Mouse (Mus musculus) right cerebral cortex, postnatal 4 days (tissue): Measurements from ENCODE around the gene Plekhg6.

ENCODE experiments used
- DNase-seq: peaks from one replicate; pipeline ENCODE4 v3.0.0-alpha.2; 2022

Plekhg6 gene

GRCm38 (mm10) chr6:125380372-125381360 is at the start of gene Plekhg6:
TSS of gene Plekhg6 (minus strand) at chr6:125380793.
- no peak for DNase-seq

GRCm38 (mm10) chr6:125429741-125430140 is 49.1 kb upstream of the Plekhg6 start:
- no peak for DNase-seq

- peak; percentile 77 for DNase-seq
Measured at GRCm38 (mm10) chr6:125426383-125427360, 46.1 kb upstream of the Plekhg6 start.

- no peak for DNase-seq
Measured at GRCm38 (mm10) chr6:125425205-125426090, 44.9 kb upstream of the Plekhg6 start.

GRCm38 (mm10) chr6:125424156-125424555 is 43.6 kb upstream of the Plekhg6 start:
- no peak for DNase-seq

- DNase-seq: no peak
Measured at GRCm38 (mm10) chr6:125423507-125423906, 42.9 kb upstream of the Plekhg6 start.

- no peak for DNase-seq
Measured at GRCm38 (mm10) chr6:125423099-125423498, 42.5 kb upstream of the Plekhg6 start.

GRCm38 (mm10) chr6:125422051-125422822 is 41.6 kb upstream of the Plekhg6 start:
- peak; percentile 19 for DNase-seq

GRCm38 (mm10) chr6:125420458-125421063 is 40.0 kb upstream of the Plekhg6 start:
- no peak for DNase-seq

GRCm38 (mm10) chr6:125418744-125419143 is 38.2 kb upstream of the Plekhg6 start:
- DNase-seq: peak; percentile 86

GRCm38 (mm10) chr6:125413326-125413725 is 32.7 kb upstream of the Plekhg6 start:
- no peak for DNase-seq

GRCm38 (mm10) chr6:125411661-125412060 is 31.1 kb upstream of the Plekhg6 start:
- DNase-seq: no peak

GRCm38 (mm10) chr6:125410995-125411547 is 30.5 kb upstream of the Plekhg6 start:
- no peak for DNase-seq

GRCm38 (mm10) chr6:125410551-125410950 is 30.0 kb upstream of the Plekhg6 start:
- no peak for DNase-seq

- no peak for DNase-seq
Measured at GRCm38 (mm10) chr6:125407657-125408056, 27.1 kb upstream of the Plekhg6 start.

- no peak for DNase-seq
Measured at GRCm38 (mm10) chr6:125407224-125407623, 26.6 kb upstream of the Plekhg6 start.

GRCm38 (mm10) chr6:125405461-125406382 is 25.1 kb upstream of the Plekhg6 start:
- DNase-seq: no peak

- DNase-seq: no peak
Measured at GRCm38 (mm10) chr6:125389853-125390252, 9.3 kb upstream of the Plekhg6 start.

GRCm38 (mm10) chr6:125386080-125386479 is 5.5 kb upstream of the Plekhg6 start:
- DNase-seq: no peak
